Mouse (Mus musculus): Measurements from ENCODE around the gene Chrne. TPM values are rescaled to one million over a fixed set of nuclear protein-coding genes. Genes with fewer than 3 reads are reported as not detected.
A peak's percentile ranks its signal among the peaks of the same experiment; 100 is the strongest.

The Chrne gene
- polyA plus RNA-seq, 1 experiment from 2014 or later, result not detected

DNA sequence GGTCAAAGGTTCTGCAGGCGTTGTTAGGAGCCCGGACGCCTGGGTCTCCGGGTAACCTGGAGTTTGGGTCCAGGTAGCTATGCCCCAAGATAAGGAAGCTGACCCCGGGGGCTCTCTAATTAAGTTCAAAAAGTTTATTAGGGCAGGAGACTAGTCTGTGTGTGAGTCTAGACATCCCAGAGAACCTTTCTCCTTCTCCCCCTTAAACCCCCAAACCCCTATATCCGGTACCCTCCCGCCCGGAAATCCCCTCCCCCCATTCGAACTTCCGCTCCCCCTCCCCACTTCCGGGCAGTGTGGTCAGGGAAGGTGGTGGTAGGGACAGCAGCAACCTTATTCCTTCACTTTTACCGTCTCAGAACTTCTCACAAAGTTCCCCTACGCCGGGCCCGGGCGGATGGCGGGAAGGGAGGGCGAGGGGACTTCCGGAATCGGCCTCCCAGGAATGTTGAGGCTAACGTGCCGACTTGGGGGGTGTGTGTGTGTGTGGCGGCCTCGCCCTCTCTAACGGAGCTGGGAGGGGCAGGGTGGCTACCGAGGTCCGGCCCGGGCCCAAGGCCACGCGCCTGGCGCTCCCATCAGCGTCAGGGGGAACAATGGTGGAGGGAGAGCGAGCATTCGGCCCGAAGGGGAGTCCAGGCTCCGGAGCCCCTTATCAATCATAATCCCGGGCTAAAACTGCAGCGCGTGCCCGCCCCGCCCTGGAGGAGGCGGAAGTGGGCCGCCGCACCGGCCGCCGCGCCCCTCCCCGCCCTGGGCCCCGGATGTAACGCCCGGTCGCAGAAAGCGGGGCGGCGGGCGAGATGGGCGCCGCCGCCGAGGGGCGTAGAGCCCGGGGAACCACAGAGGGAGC lies 34.6 kb upstream of the Chrne start:
- Histone ChIP-seq H3K36me3 (ENCODE audit: control insufficient read depth, insufficient read depth, low read length) (peaks cover 17% of the 10 kb centered on the region), H3K4me2 (peak overlapping the region; percentile 89), H3K4me3 (ENCODE audit: low read depth, low read length) (peak overlapping the region; percentile 99), H3K9me3 (ENCODE audit: control insufficient read depth, low read length) (no peaks in the 10 kb centered on the region), H3K9ac (ENCODE audit: low read length) (peak overlapping the region; percentile 98), H3K4me1 (ENCODE audit: control insufficient read depth, insufficient read depth, low read length) (peaks cover 34% of the 10 kb centered on the region), H3K27ac (ENCODE audit: low read depth, low read length) (peak overlapping the region; percentile 95), H3K27me3 (ENCODE audit: control insufficient read depth, insufficient read depth, low read length) (no peaks in the 10 kb centered on the region)
- ATAC-seq (ENCODE audit: low FRiP score), result peak; percentile 67
- under 1% methylated on average over 61 of the region's 63 CpGs for WGBS
- peak; percentile 98 for DNase-seq (ENCODE audit: low spot score, missing footprints)

DNA sequence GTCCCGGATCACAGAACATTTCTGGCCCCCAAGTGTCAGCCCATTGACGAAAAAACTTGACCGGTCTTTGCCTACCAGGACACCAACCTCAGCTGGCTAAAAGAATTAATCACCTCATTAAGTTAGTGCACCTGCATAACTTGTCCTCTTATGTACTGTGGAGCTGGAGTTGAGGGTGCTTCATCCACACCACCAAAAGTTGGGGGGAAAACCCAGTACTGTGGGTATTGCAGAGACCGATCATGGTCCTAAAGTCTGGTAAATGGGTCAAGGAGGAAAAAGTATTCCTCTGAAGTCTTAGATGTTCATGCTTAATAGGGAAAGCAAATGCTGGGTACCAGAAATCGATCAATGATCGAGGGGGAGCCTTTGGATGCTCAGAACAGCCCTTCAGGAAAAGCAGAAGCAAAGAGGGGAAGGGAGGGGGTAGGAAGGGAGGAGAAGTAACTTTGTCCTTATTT lies 33.9 kb upstream of the Chrne start:
- Histone ChIP-seq H3K4me2 (peak overlapping the region; percentile 89), H3K4me1 (ENCODE audit: control insufficient read depth, insufficient read depth, low read length) (peaks cover 41% of the 10 kb centered on the region), H3K36me3 (ENCODE audit: control insufficient read depth, insufficient read depth, low read length) (peaks cover 17% of the 10 kb centered on the region), H3K9me3 (ENCODE audit: control insufficient read depth, low read length) (no peaks in the 10 kb centered on the region), H3K9ac (ENCODE audit: low read length) (peak overlapping the region; percentile 98), H3K27me3 (ENCODE audit: control insufficient read depth, insufficient read depth, low read length) (no peaks in the 10 kb centered on the region), H3K27ac (ENCODE audit: low read depth, low read length) (peak overlapping the region; percentile 95), H3K4me3 (ENCODE audit: low read depth, low read length) (peak overlapping the region; percentile 99)
- DNase-seq (ENCODE audit: low spot score, missing footprints) (no peak), ATAC-seq (ENCODE audit: low FRiP score) (no peak)
- WGBS, result 69% methylated on average over 6 of the region's 6 CpGs

DNA sequence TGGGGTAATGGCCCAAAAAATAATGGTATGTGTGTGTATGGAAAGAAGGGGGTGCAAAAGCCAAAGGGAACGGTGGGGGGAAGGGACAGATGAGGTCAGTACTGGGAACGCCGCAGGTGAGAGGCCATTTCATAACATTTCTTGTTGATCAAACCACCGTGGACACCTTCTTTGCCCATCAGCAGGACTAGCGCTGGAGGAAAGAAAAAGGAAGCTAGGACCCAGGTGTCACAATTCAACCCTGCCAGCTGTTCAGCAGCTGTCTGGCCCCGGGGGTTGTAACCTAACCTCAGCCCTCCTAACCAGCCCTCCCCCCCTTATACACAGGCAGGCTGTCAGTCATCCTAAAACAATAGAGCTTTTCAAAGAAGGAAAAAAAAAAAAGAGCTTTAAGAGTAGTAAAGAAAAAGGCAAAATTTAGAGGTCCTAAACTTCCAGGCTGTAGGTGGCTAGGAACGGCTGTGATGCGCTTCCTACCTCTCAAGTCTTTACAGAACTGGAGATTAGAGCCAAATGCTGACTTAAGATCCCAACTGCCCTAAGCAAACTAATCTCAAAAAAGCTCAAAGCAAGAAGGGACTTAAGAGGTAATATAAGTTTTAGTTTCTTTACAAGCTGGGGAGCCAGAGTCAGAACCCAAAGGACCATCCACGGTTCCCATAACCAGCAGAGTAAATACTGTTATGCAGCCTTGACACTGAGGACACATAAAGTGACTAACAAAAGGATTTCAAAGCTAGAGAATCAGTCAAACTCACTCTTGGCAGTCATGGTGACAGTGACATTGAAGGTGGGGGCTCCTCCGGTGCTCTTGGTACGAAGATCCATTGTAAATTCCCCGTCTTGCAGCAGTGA lies 33.2 kb upstream of the Chrne start:
- H3K36me3 ChIP-seq (ENCODE audit: control insufficient read depth, insufficient read depth, low read length), result peaks cover 17% of the 10 kb centered on the region
- H3K4me2 ChIP-seq, result peak overlapping the region; percentile 89
- H3K27ac ChIP-seq (ENCODE audit: low read depth, low read length), result no peak overlapping the region
- 79% methylated on average over 12 of the region's 12 CpGs for WGBS
- H3K4me1 ChIP-seq (ENCODE audit: control insufficient read depth, insufficient read depth, low read length), result peaks cover 41% of the 10 kb centered on the region
- H3K4me3 ChIP-seq (ENCODE audit: low read depth, low read length), result peak overlapping the region; percentile 99
- H3K9ac ChIP-seq (ENCODE audit: low read length), result peak overlapping the region; percentile 98; the same call in 1 of the 2 replicates
- ATAC-seq (ENCODE audit: low FRiP score) (no peak), DNase-seq (ENCODE audit: low spot score, missing footprints) (no peak)
- no peaks in the 10 kb centered on the region for H3K27me3 ChIP-seq (ENCODE audit: control insufficient read depth, insufficient read depth, low read length)
- no peaks in the 10 kb centered on the region for H3K9me3 ChIP-seq (ENCODE audit: control insufficient read depth, low read length)

DNA sequence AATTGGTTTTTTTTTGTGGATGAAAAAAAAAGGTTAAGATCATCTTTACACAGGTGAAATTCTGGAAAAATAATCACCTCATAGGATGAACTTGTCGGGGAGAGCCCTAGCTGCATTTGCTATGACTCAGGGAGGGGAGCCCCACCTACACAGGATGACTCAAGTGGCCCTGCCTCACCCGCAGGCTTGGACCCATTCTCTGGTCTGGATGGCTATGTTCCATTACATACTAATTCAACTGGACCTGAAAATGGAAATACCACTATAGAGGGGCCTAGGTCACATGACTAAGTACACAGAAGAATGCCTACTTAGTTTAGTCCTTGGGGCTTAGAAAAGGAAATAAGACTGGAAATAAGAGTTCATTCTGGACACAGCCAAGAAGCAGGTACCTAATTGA lies 32.4 kb upstream of the Chrne start:
- DNase-seq (ENCODE audit: low spot score, missing footprints) (no peak), ATAC-seq (ENCODE audit: low FRiP score) (no peak)
- Histone ChIP-seq H3K9me3 (ENCODE audit: control insufficient read depth, low read length) (no peaks in the 10 kb centered on the region), H3K36me3 (ENCODE audit: control insufficient read depth, insufficient read depth, low read length) (peaks cover 17% of the 10 kb centered on the region), H3K27ac (ENCODE audit: low read depth, low read length) (no peak overlapping the region), H3K9ac (ENCODE audit: low read length) (no peak overlapping the region), H3K4me2 (no peak overlapping the region), H3K4me1 (ENCODE audit: control insufficient read depth, insufficient read depth, low read length) (peaks cover 33% of the 10 kb centered on the region), H3K27me3 (ENCODE audit: control insufficient read depth, insufficient read depth, low read length) (no peaks in the 10 kb centered on the region), H3K4me3 (ENCODE audit: low read depth, low read length) (no peak overlapping the region)
- WGBS, result 87% methylated on average over 2 of the region's 2 CpGs

DNA sequence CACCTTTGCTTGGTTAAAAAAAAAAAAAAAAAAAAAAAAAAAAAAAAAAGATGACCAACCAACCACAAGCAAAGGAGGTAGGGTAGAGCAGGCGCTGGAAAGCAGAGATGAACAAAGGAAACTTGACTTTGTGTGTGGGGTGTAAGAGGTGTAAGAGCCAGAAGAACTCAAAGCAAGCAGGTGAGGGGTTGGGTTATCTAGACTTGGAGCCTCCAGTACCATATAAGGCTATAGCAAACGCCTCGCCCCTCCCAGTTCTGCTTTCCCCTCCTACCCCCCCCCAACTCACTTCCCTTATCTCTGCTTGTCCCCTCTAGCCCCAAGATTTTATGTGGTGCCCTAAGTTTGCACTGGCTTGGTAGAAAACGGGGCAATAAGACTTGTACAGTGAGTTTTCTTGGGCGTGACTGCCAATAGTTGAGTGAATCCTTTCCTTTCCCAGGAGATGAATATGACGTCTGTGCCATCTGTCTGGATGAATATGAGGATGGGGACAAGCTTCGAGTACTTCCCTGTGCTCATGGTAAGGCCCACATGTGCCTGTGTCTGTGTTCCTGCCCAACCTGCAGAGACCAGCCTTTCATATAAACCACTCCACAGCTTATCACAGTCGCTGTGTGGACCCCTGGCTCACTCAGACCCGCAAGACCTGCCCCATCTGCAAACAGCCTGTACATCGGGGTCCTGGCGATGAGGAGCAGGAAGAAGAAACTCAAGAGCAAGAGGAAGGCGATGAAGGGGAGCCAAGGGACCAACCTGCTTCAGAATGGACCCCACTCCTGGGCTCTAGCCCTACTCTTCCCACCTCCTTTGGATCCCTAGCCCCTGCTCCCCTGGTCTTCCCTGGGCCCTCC lies 31.5 kb upstream of the Chrne start:
- ATAC-seq (ENCODE audit: low FRiP score) (no peak), DNase-seq (ENCODE audit: low spot score, missing footprints) (no peak)
- H3K9me3 ChIP-seq (ENCODE audit: control insufficient read depth, low read length), result no peaks in the 10 kb centered on the region
- peaks cover 17% of the 10 kb centered on the region for H3K36me3 ChIP-seq (ENCODE audit: control insufficient read depth, insufficient read depth, low read length)
- H3K4me1 ChIP-seq (ENCODE audit: control insufficient read depth, insufficient read depth, low read length), result peaks cover 34% of the 10 kb centered on the region
- WGBS, result 85% methylated on average over 12 of the region's 12 CpGs
- H3K4me2 ChIP-seq, result no peak overlapping the region
- H3K4me3 ChIP-seq (ENCODE audit: low read depth, low read length), result no peak overlapping the region
- no peak overlapping the region for H3K27ac ChIP-seq (ENCODE audit: low read depth, low read length)
- H3K9ac ChIP-seq (ENCODE audit: low read length), result no peak overlapping the region
- no peaks in the 10 kb centered on the region for H3K27me3 ChIP-seq (ENCODE audit: control insufficient read depth, insufficient read depth, low read length)

DNA sequence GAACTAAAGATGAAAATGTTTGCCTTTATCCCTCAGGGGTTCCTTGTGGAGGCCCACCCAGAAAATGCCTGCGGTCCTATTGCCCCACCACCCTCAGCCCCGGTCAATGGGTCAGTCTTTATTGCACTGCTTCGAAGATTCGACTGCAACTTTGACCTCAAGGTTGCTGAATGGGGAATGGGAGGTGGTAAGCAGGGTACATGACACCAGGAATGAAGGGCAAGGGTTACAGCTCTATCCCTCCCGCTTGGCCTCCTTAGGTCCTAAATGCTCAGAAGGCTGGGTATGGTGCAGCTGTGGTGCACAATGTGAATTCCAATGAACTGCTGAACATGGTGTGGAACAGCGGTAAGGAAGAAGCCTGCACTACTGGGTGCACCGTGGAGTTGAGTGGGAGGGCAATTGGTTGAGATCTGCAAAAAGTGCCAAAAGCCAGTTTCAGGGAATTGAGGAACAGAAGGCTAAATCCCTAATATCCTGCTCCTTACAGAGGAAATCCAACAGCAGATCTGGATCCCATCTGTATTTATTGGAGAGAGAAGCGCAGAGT lies 30.2 kb upstream of the Chrne start:
- no peak overlapping the region for H3K27ac ChIP-seq (ENCODE audit: low read depth, low read length)
- 84% methylated on average over 8 of the region's 8 CpGs for WGBS
- no peak overlapping the region for H3K4me3 ChIP-seq (ENCODE audit: low read depth, low read length)
- DNase-seq (ENCODE audit: low spot score, missing footprints) (no peak), ATAC-seq (ENCODE audit: low FRiP score) (no peak)
- H3K9ac ChIP-seq (ENCODE audit: low read length), result no peak overlapping the region
- no peak overlapping the region for H3K4me2 ChIP-seq
- H3K4me1 ChIP-seq (ENCODE audit: control insufficient read depth, insufficient read depth, low read length), result peaks cover 31% of the 10 kb centered on the region
- H3K36me3 ChIP-seq (ENCODE audit: control insufficient read depth, insufficient read depth, low read length), result peaks cover 26% of the 10 kb centered on the region
- no peaks in the 10 kb centered on the region for H3K9me3 ChIP-seq (ENCODE audit: control insufficient read depth, low read length)
- H3K27me3 ChIP-seq (ENCODE audit: control insufficient read depth, insufficient read depth, low read length), result no peaks in the 10 kb centered on the region

DNA sequence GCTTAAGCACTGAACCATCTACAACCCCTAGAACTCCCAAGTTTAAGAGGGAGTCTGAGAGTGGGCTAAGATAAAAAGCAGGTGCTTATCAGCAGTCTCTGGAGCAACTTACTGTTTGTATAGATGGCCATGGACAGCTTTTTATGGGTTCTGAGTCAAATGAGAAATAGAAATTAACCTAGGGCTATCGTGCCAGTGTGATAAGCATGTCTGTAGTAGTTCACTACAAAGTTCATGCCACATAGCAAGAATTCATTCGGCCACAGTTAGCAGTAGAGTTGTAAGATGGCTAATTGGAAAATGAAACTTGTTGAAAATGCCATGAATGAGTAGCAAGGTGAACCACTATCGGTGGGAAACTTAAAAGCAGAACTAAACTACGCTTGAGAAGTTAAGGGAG lies 29.5 kb upstream of the Chrne start:
- DNase-seq (ENCODE audit: low spot score, missing footprints) (no peak), ATAC-seq (ENCODE audit: low FRiP score) (no peak)
- Histone ChIP-seq H3K9me3 (ENCODE audit: control insufficient read depth, low read length) (no peaks in the 10 kb centered on the region), H3K4me2 (peak overlapping the region; percentile 99; the same call in 1 of the 2 replicates), H3K4me3 (ENCODE audit: low read depth, low read length) (peak overlapping the region; percentile 72; the same call in 1 of the 2 replicates), H3K27ac (ENCODE audit: low read depth, low read length) (no peak overlapping the region), H3K27me3 (ENCODE audit: control insufficient read depth, insufficient read depth, low read length) (no peaks in the 10 kb centered on the region), H3K36me3 (ENCODE audit: control insufficient read depth, insufficient read depth, low read length) (peaks cover 26% of the 10 kb centered on the region), H3K4me1 (ENCODE audit: control insufficient read depth, insufficient read depth, low read length) (peaks cover 31% of the 10 kb centered on the region), H3K9ac (ENCODE audit: low read length) (no peak overlapping the region)
- 88% methylated on average over 4 of the region's 4 CpGs for WGBS

DNA sequence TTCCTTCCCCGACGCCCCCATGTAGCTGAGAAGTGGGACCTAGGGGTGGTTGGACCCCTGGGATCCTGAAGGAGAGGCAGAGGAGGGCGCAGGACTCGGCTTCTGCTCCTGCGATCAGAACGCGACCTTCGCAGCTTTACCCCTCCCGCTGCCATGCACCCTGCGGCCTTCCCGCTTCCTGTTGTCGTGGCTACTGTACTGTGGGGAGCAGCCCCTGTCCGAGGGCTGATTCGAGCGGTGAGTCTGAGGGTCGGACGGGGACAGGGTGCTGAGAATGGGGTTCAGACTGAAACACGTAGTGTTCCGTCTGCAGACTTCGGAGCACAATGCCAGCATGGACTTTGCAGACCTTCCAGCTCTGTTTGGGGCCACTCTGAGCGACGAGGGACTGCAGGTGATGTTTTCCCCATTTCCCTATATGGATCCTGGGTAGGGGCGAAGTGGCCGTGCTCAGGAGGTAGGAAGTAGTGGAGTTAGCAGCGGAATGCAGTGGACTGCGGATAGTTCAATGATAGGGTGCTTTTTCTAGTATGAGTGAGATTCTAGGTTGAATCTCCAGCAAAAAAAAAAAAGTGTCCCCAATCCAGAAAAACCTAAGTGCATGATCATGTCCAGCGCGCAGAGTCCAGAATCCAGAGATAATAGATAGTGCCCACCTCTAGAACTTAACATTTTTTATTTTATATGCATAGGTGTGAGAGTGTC lies 28.9 kb upstream of the Chrne start:
- Histone ChIP-seq H3K4me2 (peak overlapping the region; percentile 99), H3K4me1 (ENCODE audit: control insufficient read depth, insufficient read depth, low read length) (peaks cover 29% of the 10 kb centered on the region), H3K9ac (ENCODE audit: low read length) (peak overlapping the region; percentile 78), H3K36me3 (ENCODE audit: control insufficient read depth, insufficient read depth, low read length) (peaks cover 26% of the 10 kb centered on the region), H3K27ac (ENCODE audit: low read depth, low read length) (peak overlapping the region; percentile 88), H3K9me3 (ENCODE audit: control insufficient read depth, low read length) (no peaks in the 10 kb centered on the region), H3K27me3 (ENCODE audit: control insufficient read depth, insufficient read depth, low read length) (no peaks in the 10 kb centered on the region), H3K4me3 (ENCODE audit: low read depth, low read length) (peak overlapping the region; percentile 72)
- DNase-seq (ENCODE audit: low spot score, missing footprints) (peak; percentile 88), ATAC-seq (ENCODE audit: low FRiP score) (peak; percentile 15)
- WGBS, result 4% methylated on average over 28 of the region's 28 CpGs
